Mouse (Mus musculus) small intestine, adult 10 weeks (tissue): ENCODE results near the gene Tubb2a. TPM values are rescaled to one million over a fixed set of nuclear protein-coding genes. Genes with fewer than 3 reads are reported as not detected.

Experiments used
- polyA plus RNA-seq: library from polyadenylated mRNA; stranded (reverse); fragments of 350-450 nt; fragmentation: Illumina TruSeq; extraction: RNeasy Lipid Tissue Mini Kit (QIAGEN cat#74804); gene quantifications from one replicate; pipeline ENCODE4 v1.2.3, GENCODE M21; 2014; ENCODE audit warnings: low replicate concordance

The Tubb2a gene
- 2.7 TPM for polyA plus RNA-seq

GRCm38 (mm10) chr13:34077492-34078271 is at the start of gene Tubb2a:
Gene Tubb2a, minus strand, starts transcription at chr13:34078007.

GRCm38 (mm10) chr13:34037172-34038055 is 40.4 kb downstream of the Tubb2a start, which contains the start of gene Bphl:
Gene Bphl, plus strand, starts transcription at chr13:34037597.

Other genes starting within 250 kb of the Tubb2a start
- gene Serpinb6e, start 234.6 kb downstream of the Tubb2a start, polyA plus RNA-seq: not detected
- gene Serpinb6c, start 172.3 kb downstream of the Tubb2a start, polyA plus RNA-seq: not detected
- 74.1 TPM for gene Nqo2, start 113.3 kb downstream of the Tubb2a start, polyA plus RNA-seq
- gene Ripk1, start 75.6 kb downstream of the Tubb2a start, polyA plus RNA-seq: 46.1 TPM
- gene Serpinb6a, start 75.2 kb downstream of the Tubb2a start, polyA plus RNA-seq: 955 TPM
- 15.1 TPM for gene Bphl, start 40.4 kb downstream of the Tubb2a start, polyA plus RNA-seq
- 3.7 TPM for gene Tubb2b, start 52.5 kb upstream of the Tubb2a start, polyA plus RNA-seq
- gene Psmg4, start 85.0 kb upstream of the Tubb2a start, polyA plus RNA-seq: 4.8 TPM